Mouse (Mus musculus) heart, adult 8-10 months (tissue): Measurements from ENCODE around the gene Cntrl. TPM values are rescaled to one million over a fixed set of nuclear protein-coding genes. Genes with fewer than 3 reads are reported as not detected.

Experiments used
- DNase-seq: peaks from one replicate; pipeline ENCODE4 v3.0.0; 2022; ENCODE audit warnings: low spot score
- total RNA-seq, 4 experiments: library from RNA; stranded (reverse); gene quantifications; 2 replicates each; pipeline ENCODE4 v1.2.4; 2022

The Cntrl gene
- total RNA-seq = 1 to 10 TPM; 5.9 to 8.2 (median 6.2) TPM

DNA sequence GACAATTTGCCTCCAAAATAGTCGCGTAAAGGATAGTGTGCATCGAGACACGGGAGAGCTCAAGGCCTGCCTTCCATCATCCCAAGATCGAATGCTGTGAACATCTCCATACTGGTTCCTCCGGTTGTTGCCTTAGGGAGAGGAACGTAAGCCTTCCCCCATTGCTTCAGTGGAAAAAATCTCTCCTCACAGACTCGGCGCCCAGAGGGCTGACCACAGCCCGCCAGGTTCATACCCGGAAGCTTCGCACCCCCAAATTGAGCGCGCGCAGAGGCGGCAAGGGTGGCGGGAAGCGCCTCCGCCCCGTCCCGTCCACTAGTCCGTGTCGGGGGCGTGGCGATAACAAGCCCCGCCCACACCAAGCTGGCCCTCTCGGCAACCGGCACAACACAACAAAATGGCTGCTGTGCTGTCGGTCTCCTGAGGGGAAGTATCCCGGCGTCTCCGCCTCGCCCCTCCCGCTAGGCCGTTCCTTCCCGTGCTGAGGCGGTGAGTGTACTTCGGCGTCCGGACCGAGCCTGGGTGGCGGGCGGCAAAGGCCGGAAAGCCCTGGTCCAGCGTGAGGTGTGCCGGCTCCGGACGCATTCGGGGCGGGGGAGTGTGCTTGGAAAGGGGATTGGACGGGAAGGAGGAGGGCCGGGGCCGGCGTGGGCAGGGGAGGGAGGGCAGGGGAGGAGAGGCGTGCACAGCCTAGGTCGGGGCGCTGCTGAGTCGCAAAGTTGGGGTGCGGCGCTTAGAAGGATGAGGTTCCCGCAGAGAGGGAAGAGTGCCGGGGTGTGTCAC is at the start of gene Cntrl:
Gene Cntrl, plus strand, starts transcription at position 352 of the 783 bp plus-strand sequence.
- DNase-seq = peak; percentile 93

DNA sequence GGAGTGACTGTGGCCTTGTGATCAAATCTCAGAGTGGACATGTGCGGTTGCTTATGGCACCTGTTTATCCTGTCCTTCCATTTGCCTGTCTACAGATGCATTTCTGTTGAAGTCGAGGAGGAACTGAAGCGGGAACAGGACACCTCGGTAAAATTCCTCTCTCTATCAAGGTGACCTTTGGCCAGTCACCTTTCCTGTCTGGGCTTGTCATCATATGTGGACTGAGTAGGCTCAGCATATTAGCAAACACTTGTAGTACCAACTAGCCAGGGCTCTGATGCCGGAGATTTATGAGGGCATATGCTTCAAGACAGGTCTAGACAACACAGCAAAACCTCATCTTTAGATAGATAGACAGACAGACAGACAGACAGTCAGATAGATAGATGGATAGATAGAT is 49.0 kb upstream of the Cntrl start:
- DNase-seq = no peak

DNA sequence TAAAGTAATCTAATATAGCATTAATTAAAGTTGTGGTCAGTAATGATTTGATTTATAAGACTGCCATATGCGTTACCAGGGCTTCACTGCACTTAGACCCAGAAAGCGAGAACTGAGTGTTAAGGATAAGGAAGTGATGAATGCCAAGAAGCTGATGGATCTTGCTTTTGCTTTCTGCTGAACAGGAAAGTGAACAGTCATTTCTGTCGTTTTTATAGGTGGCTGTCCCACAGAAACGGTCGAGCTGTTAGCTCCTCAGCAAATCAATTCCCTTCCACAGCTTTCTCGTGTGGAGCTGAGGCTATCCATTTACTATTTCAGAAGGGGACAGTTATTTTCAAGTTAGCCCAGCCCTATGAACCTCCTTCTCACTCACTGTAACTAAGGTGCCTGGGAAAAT is 48.4 kb upstream of the Cntrl start:
- DNase-seq = no peak

DNA sequence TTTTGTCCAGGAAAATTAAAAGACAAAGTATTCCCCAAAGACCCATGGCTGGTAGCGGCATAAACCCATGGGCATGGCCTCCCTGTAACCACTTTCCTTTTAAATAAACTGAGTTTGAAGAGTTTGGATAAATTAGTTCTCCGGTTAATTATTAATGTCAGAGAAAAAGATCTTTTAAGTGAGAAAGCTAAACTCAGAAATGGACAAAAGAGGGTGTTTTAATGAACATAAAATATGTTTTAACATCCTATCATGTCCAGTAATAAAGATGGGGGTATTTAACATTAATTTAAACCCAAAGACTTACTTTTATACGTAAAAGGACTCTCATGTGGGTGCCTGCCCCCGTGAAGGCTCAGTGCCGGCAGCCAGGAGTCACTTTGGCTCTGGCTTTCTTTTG is 48.0 kb upstream of the Cntrl start, which contains the start of gene Hc:
Gene Hc, minus strand, starts transcription at position 101 of the 400 bp plus-strand sequence.
- no peak for DNase-seq

DNA sequence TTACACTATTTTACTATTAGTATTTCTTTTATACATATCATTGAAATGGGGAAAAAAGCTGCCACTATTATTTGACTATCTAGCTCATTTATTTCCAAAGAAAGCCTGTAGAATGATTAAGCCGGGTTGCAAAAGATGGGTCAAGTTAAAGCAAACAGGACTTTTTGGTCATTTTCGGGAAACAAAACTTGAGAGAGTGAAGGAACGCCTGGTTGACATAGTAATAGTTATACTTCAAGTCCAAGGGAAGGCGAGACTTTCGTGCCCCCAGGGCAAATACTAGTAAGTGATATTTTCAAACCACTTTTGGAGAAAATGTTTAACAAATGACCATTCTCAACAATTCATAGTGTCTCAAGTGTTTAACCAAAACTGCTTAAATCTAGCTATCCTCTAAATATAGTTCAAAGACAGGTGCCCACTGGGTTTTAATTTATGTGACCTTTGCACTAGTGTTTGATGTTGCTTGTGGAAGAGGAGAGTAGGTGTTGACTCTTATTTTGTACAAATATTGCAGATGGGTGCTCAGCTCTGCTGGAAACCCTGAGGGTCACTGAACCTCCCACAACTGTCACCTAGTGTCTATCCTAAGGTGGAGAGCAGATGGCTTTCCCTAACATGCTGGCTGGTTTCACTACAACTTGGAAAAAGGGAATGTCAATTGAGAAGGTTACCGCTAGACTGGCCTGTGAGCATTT is 45.8 kb upstream of the Cntrl start:
- no peak for DNase-seq

DNA sequence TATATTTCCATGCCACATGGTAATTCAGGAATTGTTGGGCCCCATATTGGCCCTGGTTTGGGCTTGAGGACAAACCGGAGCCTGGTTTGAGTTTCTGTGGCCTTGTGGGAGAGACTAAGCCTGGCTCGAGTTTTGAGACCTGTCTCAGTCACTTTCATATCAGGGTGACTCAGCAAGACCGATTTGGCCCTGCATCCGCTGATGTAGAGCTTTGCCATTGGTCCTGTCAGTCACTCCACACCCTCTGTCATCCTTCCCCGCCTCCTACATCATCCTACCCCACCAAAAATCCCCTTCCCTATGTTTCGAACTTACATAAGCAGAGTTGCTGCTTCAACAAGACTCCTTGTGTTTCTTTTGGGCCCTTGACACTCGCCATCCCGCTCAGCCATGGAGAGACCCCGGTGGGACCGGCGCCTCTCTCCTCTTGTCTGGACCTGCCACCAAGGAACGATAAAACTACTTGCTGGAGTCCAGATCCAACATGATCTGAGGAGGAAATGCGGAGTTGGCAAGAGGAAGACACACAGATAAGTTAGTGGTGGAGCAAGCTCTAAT is 42.7 kb upstream of the Cntrl start:
- DNase-seq = no peak

DNA sequence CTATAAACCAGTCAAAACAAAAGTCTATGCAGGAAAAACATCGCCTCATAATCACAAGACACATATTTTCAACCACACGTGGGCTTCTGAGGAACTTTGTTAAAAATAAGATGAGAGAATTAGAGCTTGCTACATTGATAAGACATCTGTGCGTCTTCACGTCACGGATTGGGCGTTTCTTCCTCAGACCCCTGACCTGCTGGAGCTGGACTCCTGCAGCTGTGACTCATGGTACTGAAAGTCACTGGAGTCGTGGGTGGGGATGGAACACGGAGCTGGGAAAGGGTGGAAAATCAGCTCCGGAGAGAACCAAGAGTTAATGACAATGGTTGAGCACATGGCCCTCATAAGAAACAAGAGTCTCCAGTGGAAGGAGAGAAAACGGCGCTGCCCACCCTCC is 42.2 kb upstream of the Cntrl start:
- no peak for DNase-seq

DNA sequence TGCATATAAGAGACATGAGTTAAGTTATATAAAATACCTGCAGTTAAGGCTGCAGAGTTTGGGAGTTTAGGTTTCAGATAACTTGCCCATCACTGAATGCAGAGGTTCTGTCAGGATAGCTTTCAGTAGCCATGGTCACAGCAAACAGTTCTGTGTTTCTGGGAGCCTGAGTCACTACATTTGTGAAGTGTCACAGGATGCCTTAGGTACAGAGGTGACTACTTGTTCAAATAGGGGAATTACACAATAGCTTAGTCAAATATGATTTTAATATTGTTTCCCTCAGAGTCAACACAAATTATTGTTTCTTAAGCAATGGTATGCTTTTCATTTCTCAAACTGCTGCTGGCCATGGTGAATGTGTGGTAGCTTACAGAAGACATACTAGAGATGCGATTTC is 40.2 kb upstream of the Cntrl start:
- no peak for DNase-seq

DNA sequence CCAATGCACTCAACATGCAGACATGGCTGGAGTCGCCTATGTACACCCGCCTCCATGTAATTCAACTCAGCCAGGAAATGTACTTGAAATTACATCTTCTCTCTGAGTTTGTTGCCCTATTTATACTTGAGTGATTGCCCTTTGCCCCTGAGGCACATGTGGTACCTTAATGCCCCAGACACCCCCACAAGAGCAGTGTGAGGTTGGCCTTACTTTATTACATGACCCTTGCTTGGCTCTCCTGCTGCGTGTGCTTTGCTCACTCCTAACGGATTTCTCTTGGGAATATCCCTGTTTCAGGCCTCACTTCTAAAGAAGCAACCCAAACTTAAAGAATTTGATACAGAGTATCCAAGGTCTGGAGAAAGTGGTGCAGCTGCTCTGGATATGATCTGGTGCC is 39.0 kb upstream of the Cntrl start:
- no peak for DNase-seq

DNA sequence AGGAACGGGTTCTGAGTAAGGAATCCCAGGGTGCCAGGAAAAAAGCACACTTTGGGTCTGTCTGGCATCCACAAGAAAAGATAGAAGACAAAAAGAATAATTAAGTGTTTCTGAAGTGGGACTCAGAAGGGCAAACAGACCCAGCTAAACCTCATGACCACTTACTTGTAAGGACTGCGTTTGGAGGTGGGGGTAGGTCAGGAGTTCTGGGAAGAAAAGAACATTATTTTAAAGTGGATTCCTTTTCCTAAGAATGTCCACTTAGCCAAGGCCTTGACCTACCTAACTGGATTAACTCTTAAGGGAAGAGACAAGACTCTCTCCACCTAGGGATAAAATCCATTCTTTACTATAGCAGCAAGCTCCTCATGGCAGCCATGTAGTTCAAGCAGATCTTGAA is 36.7 kb upstream of the Cntrl start:
- DNase-seq = no peak

DNA sequence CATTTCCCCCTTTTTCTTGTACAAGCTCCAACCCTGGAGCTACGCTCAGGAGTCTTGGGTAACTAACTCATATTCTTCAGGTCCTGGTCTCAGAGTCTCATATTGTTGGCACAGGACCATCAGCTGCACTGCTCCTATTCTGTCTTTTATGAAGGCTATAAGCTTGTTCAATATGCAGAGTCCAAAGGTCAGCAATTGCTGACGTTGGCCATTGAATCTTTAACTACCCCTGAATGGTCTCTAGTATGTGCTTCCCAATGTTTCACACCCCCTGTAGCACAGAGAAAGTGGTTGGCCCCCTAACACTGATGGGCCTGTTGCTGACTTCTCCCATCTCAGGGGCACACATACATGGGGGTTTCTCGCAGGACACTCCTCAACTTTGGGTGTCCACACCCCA is 35.0 kb upstream of the Cntrl start:
- DNase-seq = no peak

DNA sequence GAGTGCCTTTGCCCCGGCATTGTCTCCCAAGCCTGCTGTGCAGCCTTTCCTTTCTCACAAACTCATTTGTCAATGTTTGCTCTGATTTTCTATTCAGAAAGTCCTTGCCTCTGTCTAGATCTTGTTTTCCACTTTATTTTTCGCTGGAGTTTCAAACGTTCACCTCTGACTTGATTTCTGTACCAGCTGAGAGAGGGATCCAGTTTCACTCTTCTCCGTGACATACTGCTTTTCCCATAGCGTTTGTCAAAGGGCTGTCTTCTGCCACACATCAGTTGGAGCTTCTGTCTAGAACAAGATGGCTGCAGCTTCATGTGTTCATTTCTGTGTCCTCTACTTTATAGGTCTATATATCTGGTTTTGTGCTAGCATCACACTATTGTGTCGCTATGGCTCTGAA is 30.1 kb upstream of the Cntrl start:
- DNase-seq = no peak

DNA sequence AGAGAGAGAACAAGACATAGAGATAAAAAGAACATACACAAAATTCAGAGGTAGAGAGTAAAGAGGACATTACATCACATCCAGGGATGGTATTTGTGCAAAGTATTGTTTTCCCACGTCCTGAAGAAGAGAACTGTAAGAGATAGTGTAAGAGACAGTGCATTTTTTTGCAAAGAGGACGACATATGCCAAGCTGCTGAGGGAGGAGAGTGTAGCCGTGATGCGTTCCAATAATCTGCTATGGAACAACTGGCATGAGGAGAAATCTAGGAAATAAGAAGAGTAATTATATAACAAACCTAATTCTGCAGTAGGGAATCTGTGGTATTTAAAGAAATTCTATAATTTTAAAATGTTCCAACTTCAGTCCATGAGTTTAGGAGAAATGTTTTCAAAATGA is 21.9 kb upstream of the Cntrl start:
- no peak for DNase-seq

DNA sequence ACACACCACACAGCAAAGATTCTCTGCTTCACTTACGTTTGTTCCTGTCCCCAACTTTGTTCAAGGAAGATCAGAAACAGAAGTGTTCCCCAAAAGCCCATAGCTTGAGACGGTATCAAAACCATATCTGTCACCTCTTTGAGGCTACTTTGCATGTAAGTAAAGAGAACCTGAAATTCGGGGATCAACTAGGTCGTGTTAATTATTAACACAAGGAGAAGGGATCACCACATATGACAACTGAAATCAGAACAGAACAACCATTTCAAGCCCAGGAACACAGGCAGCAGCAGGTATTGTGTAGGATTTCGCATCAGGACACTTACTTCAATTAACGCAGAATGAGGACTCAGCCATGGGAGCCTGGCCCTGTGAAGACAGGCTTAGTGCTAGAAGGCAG is 8.8 kb upstream of the Cntrl start:
- no peak for DNase-seq

DNA sequence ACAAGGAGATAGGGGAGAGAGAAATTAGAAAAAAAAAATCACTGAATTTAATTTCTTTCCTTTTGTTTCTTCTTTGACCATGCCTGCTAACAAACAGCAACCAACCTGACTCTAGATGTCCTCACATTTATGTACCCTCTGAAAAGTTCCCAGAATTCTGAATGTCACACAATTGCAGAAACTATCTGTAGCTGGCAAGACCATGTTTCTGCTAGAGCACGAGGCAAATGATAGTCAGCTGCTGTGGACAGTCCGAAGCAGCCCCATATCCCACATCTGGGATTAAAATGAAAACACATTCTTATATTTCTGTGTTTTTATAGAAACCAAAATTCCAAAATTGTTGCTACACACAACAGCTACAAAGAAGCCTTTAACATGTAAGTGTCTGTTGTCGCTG is 7.8 kb upstream of the Cntrl start, which contains the start of gene AI182371:
Gene AI182371, minus strand, starts transcription at position 101 of the 400 bp plus-strand sequence.
- no peak for DNase-seq

DNA sequence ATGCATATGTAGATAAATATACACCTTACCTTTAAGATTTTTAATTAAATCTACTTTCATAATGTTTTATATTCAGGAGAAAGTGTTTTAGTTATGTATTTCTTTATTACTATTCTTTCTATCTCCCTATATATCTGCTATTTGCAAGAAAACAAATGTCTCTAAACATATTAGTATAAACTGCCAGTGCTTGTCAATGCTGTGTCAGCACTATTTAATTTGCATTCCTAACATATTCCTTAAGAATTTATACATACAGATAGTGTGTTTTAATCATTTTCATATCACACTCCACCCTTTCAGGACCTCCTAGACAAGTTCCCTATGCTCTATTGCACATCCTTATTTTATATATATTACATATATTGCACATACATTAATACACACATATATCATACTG is 6.5 kb upstream of the Cntrl start:
- DNase-seq = no peak

DNA sequence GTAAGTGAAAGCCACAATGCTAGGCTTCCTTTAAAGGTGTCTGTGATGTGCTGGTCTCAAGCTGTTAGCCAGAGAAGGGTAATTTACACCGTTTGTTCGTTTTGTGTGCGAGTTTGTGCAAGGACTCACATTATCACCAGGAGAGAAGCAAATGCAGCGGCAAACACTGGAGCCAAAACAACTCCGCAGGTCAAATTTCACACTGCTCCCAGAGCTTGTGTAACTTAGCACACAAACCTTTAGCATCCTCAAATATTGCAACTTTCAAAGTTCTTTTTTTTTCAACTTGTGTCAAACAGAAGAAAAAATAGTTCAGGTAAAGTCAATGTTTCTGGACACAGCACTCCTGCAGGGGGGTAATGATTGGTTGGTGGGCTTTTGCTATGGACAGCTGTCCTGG is 5.7 kb upstream of the Cntrl start:
- no peak for DNase-seq

DNA sequence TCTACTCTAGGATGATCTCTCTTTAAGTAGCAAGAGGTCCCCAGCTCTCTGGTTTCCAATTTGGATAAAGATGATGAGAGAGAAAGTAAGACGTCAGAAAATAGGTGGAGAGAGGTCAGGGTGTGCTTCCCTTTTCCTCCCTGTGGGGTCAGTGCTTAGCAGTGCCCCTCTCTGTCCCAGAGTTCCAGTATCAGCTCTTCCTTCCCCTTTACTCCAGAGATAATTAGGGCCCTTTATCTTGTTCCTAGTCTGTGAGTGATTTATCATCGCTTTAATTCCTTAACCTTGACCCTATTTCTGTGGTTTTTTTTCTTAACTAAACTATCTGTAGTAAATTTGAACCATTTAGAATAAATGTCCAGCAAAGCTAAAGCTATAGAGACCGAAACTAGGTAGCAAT is 4.4 kb upstream of the Cntrl start:
- DNase-seq = no peak

DNA sequence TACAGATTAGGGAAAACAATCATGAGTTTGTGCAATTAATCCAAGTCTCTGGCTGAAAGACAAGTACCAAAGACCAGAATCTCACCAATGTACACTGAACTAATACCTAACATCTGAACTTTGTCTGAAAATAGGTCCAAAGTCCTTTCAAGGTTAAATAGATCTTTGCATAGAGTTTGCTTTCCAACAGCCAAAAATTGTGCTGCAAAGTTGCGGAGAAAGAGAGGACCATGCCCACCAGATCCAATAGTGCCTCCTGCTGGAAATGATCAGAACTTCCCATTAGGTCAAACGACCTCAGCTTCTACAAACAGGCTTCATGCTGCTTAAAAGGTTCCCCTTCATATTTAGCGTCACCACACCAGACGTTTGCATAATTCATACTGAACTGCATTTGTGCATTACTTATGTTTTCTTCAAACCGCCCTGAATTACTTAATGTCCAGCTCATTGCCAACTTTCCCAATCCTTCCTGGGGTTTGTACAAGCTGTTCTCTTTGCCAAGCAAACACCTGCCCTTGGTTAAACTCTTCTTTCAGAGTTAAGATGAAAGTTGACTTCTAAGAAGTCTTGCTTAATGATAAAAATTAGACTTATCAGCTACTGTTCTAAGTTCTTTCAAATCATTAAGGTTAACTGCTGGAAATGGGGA is 1.2 kb upstream of the Cntrl start:
- no peak for DNase-seq

DNA sequence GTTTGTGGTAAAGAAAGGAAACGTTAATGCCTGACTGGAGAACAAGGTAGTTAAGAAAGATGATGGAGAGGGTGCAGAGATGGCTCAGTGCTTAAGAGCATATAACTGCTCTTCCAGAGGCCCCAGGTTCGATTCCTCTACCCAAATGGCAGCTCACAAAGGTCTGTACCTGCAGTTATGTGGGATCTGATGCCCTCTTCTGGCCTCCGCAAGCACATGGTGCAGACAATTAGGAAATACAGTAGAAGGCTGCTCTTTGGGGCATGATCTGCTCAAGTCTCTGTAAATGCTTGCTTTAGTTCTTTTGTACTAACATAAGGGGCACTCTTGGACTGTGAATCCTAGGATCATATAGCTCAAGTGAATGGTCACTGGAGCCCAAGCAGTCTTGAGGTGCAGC is 580 bp upstream of the Cntrl start:
- DNase-seq = peak; percentile 15

DNA sequence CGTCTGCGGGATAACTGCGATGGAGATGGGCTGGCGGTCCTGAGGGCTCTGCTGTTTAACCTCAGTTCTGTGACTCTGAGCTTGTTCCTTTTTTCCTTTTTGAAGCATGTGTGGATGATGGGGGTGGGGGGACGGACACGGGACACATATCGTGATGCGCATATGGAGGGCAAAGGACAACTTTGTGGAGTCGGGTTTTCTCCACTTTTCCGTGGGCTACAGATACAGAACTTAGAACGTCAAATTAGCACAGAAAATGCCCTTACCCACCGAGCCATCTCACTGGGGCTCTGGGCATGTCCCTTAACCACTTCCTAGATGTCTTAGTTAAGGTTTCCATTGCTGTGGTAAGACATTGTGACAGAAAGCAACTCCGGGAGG is 622 bp downstream of the Cntrl start:
- no peak for DNase-seq

DNA sequence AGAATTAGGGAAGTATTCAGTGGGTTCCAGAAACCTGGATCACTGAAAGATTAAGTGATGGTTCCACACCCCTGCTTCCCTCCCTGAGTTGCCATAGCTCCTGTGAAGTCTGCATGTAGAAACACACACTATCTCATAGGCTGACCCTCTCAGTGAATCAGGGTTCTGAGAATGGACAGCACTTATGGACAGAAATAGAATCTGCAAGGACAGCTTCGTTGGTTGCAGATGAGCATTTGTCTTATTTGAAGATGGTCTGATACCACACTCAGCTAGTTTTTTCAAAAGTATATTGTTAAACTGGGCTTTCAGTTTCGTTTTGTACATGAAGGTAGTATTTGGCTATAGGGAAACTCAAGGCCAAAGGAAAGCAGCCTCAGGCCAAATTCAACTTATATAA is 1.2 kb downstream of the Cntrl start:
- no peak for DNase-seq

DNA sequence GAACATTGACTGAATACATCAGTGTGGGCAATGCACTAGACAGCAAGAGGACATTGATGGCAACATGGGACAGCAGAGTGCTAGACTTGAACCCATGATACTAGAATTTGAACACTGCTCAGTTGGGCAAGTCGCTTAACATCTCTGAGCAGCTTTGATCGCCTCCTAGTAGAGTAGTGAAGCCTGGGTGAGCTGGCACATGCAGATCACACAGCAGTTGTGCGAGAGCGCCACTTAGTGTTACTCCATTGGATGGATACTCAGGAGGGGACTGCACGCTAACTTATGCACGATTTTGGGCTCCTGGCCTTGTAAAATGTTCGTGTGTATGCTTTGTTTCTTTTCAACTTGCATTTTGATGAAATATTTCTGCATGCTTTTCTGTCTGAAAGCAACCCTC is 15.4 kb downstream of the Cntrl start:
- no peak for DNase-seq
